Mouse (Mus musculus) small intestine, adult 2 months (tissue): Measurements from ENCODE around the gene Galntl5.

Source experiments
- CTCF ChIP-seq: fragments of 200-500 bp; IDR thresholded peaks from 2 replicates; pipeline ENCODE4 v1.5.1; 2012; ENCODE audit warnings: low read depth, mild to moderate bottlenecking, control low read depth, inconsistent platforms, low read length, moderate library complexity, mixed read lengths; ENCODE audit not compliant: insufficient replicate concordance, insufficient read length; ENCODE audit errors: extremely low read depth
- POLR2A ChIP-seq: fragments of 200-500 bp; IDR thresholded peaks from 2 replicates; pipeline ENCODE4 v1.6.1; 2012; ENCODE audit warnings: low read depth, mild to moderate bottlenecking, control low read depth, inconsistent platforms, low read length, moderate library complexity

- TF ChIP-seq CTCF (no peak), POLR2A (no peak)
Observed at GRCm38 (mm10) chr5:25215006-25215405, 33.7 kb downstream of the Galntl5 start.
